Mouse (Mus musculus) splenic B cell, adult 2 months (primary cell): Measurements from ENCODE around the gene Serinc2.
"Not testable (repeated sequence)": the region's sequence is repeated elsewhere in the genome, so short reads cannot be mapped to it uniquely, and the experiment has no call there.

Experiments used
- DNase-seq: peaks from one replicate; pipeline ENCODE4 v3.0.0-alpha.2; 2011; ENCODE audit warnings: low read depth, low spot score
- H3K27me3 ChIP-seq: 2 replicates; pipeline ENCODE4 v1.6.1; 2012; ENCODE audit warnings: mild to moderate bottlenecking, low read length, moderate library complexity, mixed read lengths; ENCODE audit not compliant: control insufficient read depth, poor library complexity, insufficient read depth, severe bottlenecking
- H3K36me3 ChIP-seq: 2 replicates; pipeline ENCODE4 v1.6.1; 2012; ENCODE audit warnings: mild to moderate bottlenecking, low read length, moderate library complexity, mixed read lengths; ENCODE audit not compliant: control insufficient read depth, poor library complexity, insufficient read depth, severe bottlenecking

Gene Serinc2

DNA sequence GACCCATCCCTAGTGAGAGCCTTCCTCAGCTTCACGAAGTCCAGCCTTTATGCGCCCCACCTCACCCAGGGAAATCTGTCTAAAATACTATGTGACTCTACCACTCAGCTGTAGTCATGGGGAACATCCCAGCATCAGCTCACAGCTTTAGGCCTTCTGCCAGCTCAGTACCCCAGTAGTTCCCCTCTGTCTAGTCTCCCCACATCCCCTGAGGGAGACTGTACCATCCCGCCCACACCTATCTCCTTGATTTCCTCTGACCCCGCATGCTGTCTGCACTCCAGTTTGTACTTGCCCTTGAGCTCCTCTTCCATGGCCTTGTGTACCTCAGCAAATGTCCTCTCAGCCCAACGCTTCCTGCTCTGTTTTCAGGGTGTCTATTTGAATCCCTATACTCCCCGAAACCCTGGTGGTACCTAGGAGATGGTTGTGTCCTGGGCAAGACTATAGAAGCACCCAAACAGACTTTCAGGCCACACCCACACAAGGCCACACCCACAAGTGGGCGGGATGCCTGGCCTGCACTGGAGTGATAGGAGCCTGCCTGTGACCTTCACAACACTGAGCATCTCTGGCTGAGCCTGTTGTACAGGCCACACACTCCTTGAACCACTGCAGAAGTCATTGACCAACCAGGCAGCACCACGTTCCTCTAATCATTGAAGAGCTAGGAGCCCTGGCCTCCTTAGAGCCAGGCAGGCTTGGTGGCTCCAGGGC is 26.4 kb downstream of the Serinc2 start:
- no peaks in the 10 kb centered on the region for H3K27me3 ChIP-seq
- H3K36me3 ChIP-seq: no peaks in the 10 kb centered on the region
- DNase-seq: no peak

DNA sequence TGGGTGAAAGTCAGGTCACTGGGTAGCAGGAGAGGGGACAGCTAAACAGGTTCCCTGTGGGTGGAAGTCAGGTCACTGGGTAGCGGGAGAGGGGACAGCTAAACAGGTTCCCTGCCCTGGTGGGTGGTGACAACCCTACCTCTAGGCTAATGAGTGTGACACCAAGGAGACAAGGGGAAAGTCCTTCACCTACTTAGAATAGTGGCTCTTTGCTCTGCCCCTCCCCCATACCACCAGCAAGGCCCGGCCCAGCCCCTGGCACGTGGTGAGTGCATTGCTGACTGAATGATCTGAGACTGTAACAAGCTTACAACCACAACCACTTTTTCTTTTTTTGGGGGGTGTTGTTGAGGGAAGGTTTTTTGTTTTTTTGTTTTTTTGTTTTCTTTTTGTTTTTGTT is 27.2 kb downstream of the Serinc2 start:
- H3K36me3 ChIP-seq: no peaks in the 10 kb centered on the region
- H3K27me3 ChIP-seq: no peaks in the 10 kb centered on the region
- DNase-seq: no peak

DNA sequence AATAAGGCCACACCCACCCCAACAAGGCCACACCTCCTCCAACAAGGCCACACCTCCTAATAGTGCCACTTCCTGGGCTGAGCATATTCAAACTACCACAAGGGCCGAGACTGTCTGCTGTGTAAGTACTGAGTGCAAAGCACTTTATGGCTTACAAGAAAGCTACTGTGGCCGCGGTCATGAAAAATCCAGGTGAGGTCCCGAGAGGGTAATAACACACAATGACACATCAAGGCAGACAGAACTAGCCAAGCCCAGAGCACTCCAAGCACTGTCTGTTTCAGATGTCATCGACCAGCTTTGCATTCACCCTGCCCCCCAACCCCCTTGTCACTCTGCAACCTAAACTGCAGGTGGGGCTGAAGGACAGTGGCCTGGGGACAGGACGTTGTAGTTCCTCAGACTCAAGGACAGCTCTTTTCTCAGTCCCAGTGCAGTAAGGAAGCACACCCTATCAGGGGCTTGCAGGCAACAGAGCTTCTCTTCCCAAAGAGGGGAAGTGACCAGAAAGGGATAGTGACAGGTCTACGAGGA is 27.8 kb downstream of the Serinc2 start:
- Histone ChIP-seq H3K27me3 (no peaks in the 10 kb centered on the region), H3K36me3 (no peaks in the 10 kb centered on the region)
- no peak for DNase-seq

DNA sequence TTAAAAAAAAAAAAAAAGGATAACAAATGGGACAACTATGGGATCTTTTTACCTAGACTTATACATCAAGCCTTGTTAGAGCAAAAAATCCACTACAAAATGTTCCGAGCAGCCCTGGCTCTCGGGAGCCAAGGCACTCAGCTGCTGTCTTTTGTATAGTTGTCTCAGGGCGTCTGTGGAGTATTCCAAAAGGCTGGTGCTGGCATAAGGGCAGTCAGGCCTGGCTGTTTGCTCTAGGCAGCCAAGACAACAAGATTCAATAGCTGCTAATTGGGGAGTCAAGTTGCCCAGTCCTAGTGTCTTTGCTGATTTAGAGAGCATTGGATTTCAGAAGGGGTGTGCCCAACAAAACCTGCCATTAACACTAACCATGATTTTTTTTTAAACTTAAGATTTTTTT is 30.4 kb downstream of the Serinc2 start:
- no peak for DNase-seq
- no peaks in the 10 kb centered on the region for H3K36me3 ChIP-seq
- H3K27me3 ChIP-seq: no peaks in the 10 kb centered on the region

DNA sequence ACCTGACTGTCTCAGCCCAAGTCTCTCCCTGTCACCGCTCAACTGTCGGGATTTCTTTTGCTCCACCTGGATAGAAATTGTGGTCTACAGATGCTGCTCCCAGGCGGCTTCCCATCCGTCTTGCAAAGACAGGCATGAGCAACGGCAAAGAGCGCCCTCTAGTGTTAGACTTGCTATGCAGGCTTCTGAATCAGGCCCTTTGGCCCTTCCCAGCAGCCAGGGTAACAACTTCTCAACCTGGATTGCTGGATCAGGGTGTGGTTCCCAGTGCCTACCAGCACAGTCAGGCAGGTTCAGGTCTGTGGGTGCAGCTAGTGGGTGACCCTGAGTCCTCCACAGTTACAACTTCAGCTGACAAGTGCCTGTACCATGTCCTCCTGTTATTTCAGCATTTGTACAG is 32.9 kb downstream of the Serinc2 start:
- DNase-seq: peak; percentile 70
- Histone ChIP-seq H3K36me3 (no peaks in the 10 kb centered on the region), H3K27me3 (no peaks in the 10 kb centered on the region)

DNA sequence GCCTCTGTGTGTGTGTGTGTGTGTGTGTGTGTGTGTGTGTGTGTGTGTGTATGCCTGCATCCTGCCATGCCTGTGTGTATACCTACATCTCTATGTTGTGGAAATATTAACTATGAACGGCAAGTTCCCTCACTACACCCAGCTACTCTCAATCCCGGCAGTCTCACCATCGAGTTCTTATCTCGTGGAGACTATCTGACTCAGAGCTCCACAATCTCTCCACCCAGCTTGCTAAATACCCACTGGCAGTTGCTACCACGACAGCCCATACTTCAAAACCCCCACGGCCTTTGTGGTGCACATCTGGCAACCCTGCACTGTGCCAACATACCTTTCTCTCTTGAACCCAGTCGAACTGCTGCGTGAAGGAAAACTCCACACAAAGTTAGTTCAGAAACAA is 34.3 kb downstream of the Serinc2 start:
- DNase-seq: no peak
- no peaks in the 10 kb centered on the region for H3K36me3 ChIP-seq
- H3K27me3 ChIP-seq: no peaks in the 10 kb centered on the region

DNA sequence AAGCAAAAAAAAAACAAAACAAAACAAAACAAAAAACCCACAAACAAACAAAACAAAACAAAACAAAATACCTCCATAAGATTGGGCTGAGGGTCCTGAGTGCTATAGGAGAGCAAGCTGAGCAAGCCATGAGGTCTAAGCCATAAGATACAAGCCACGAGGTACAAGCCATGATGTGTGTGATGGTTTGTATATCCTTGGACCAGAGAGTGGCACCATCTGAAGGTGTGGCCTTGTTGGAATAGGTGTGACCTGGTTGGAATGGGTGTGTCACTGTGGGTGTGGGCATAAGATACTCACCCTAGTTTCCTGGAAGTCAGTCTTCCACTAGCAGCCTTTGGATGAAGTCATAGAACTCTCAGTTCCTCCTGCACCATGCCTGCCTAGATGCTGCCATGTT is 35.4 kb downstream of the Serinc2 start:
- H3K27me3 ChIP-seq, DNase-seq, H3K36me3 ChIP-seq: not testable (repeated sequence)

DNA sequence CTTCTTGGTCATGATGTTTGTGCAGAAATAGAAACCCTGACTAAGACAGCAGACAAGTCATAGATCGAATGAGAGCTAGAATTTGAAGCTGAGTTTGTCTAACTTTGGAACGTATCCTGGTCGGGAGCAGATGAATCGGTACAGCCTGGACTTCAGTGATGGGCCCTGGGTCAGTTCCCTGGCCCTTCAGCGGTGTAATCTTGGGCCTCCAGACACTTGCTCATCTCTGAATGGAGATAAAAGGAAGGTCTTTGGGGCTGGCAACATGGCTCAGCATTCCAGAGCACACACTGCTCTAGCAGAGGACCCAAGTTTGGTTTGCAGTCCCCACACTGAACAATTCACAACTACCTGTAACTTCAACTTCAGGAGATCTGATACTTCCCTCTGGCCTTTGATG is 36.0 kb downstream of the Serinc2 start:
- no peak for DNase-seq
- H3K27me3 ChIP-seq: no peaks in the 10 kb centered on the region
- no peaks in the 10 kb centered on the region for H3K36me3 ChIP-seq

DNA sequence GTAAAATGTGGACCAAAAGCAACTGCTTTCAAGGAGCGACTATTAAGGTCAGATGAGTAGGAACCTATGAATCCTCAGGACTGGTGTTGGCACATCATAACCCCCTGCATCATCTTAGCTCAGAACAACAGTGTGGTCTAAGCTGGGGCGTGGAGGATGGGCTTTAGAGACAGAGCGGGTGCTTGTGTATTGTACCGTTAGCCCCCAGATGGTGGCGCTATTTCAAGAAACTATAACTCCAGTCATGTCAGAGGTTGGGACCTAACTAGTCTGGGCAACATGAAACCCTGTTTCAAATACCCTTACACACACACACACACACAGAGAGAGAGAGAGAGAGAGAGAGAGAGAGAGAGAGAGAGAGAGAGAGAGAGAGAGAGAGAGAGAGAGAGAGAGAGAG is 38.3 kb downstream of the Serinc2 start:
- no peaks in the 10 kb centered on the region for H3K36me3 ChIP-seq
- no peak for DNase-seq
- no peaks in the 10 kb centered on the region for H3K27me3 ChIP-seq

DNA sequence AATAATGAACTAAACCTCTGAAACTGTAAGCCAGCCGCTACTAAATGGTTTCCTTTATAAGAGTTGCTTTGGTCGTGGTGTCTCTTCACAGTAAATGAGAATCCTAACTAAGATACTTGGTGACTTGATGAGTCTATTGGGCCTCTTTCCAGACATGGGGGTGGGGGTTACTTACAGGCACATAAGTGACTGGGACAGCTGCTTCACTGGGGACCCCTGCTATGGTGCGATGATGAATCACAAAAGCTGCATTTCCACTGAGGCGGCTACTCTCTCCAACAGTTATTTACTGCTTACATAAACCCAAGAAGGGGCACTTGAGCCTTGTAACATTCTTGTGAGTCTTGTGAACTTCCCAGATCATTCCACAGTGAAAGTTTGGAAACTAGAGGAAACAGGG is 41.4 kb downstream of the Serinc2 start:
- Histone ChIP-seq H3K27me3 (no peaks in the 10 kb centered on the region), H3K36me3 (no peaks in the 10 kb centered on the region)
- DNase-seq: no peak

DNA sequence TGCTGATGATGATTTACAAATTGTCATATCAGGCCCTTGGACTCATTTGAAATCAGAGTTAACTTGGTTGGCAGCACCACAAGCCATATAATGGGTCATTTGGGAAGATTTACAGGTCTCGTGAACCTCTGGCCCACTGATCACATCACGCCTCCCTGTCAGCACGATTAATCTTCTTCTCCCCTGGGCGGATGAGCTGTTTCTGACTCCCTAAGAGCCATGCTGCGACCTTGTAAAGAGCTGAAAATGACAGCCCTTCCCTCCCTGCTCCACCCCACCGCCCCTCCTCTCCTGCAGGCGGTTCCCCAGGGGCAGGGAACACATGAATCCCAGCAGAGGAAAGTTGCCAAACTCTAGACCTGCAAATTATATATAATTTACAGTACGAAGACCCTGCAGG is 42.6 kb downstream of the Serinc2 start:
- no peak for DNase-seq
- no peaks in the 10 kb centered on the region for H3K27me3 ChIP-seq
- no peaks in the 10 kb centered on the region for H3K36me3 ChIP-seq

DNA sequence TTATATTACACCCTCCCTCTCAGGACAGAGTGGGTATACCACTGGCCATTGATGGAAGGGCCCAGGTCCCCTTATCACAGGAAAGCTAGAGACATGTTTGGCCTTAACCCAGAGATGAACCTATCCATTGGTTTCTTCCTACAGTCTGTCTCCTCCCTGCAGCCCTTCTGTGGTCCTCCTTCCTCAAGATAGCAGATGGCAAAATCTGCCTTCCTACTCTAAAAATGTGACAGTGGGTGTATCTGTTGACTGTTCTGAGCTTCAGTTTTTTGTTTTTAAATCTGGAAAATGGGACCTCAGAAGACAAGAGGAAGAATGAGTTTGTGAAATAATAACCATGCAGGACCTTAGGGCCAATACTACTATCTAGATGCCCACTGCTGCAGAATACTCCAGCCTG is 54.9 kb downstream of the Serinc2 start:
- Histone ChIP-seq H3K27me3 (no peaks in the 10 kb centered on the region), H3K36me3 (no peaks in the 10 kb centered on the region)
- DNase-seq: no peak

DNA sequence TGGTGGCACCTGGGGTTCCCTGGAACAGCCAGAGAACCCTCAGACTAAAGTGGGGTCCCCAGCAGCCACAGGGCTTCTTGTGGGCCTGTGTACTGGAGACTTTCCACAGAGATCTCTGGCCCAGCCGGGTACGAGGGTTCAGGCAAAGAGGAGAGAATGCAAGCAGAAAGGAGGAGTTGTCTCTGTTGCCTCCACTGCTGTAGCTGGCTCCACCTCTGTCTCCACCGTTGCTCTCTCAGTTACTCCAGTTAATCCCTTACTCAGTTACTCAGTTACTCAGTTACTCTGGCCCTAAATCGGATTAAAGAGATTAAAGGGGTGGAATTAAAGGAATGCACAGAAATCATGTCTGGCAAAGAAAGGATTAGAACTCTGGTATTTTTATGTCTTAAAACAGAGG is 56.8 kb downstream of the Serinc2 start, which contains the start of gene Gm853:
Gm853 (minus strand) TSS at position 223 of the 400 bp plus-strand sequence.
- DNase-seq: no peak
- no peaks in the 10 kb centered on the region for H3K27me3 ChIP-seq
- no peaks in the 10 kb centered on the region for H3K36me3 ChIP-seq

DNA sequence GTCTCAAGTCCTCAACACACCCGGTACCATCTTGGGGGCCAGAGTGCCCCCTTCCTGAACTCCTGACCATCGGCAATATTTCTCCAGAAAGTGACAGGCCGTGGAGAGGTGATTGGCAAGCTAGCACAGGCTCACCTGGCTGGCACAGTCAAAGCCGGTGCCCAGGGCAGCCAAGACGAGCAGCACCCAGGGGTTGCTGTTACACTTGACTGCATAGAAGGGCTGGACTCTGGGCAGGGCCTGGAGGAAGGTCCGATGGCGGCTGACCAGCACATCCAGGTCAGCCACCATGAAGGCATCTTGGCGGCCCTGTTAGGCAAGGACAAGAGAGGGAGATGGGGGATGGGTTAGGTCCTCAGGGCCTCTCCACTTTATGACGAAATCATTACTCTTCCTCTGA is 58.8 kb downstream of the Serinc2 start:
- no peak for DNase-seq
- no peaks in the 10 kb centered on the region for H3K27me3 ChIP-seq
- H3K36me3 ChIP-seq: no peaks in the 10 kb centered on the region

DNA sequence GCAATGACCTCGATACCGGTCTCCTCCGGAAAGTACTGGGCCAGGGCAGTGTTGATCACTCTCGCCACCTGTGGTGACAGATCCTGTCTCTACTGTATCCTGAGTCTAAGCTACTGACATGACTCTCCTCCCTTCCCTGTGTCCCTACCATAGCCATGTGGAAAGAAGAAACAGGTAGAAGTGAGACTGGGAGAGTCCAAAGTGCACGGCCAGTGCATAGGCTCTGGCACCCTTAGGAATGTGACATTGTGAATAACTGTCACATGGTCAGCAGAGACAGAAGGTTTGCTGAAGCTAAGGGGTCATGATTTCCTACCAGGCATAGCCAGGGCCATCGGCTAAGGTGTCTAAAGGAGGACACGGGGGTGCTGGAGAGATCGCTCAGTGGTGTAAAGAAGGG is 63.6 kb downstream of the Serinc2 start:
- H3K36me3 ChIP-seq: no peaks in the 10 kb centered on the region
- no peak for DNase-seq
- no peaks in the 10 kb centered on the region for H3K27me3 ChIP-seq

DNA sequence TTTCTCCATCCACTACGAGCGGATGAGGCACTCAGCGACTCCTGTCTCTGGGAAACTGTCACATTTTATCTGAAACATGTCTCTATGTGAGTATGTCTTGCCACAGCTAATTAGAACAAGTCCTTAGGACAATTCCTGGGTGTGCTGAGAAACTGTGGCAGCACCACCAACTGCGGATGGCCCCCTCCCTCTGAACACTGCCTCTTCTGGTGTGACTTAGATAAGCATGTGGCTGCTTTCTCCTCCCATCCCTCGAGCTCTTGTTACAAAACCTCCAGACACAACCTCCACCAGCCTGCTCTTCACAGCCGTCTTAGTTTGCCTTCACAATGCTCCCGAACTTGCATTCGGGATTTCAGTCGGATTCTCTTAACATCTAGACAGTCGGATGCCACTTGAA is 65.1 kb downstream of the Serinc2 start:
- Histone ChIP-seq H3K36me3 (no peaks in the 10 kb centered on the region), H3K27me3 (no peaks in the 10 kb centered on the region)
- no peak for DNase-seq
